Mouse (Mus musculus) megakaryocyte-erythroid progenitor cell, adult 5 weeks (primary cell): ENCODE data around the gene H2-Q4. TPM values are rescaled to one million over a fixed set of nuclear protein-coding genes. Genes with fewer than 3 reads are reported as not detected.

ENCODE experiments used
- polyA plus RNA-seq: library from polyadenylated mRNA; stranded (reverse); fragments of >175 nt; gene quantifications from 2 replicates; pipeline ENCODE4 v1.2.3, GENCODE M21; 2012

Gene H2-Q4
- polyA plus RNA-seq: 178 and 252 TPM in 2 replicates

GRCm38 (mm10) chr17:35379369-35379728 lies at the start of gene H2-Q4:
Gene H2-Q4, plus strand, starts transcription at chr17:35379617.

GRCm38 (mm10) chr17:35342071-35342671 lies 37.2 kb upstream of the H2-Q4 start, which contains the start of gene H2-Q2:
Gene H2-Q2, plus strand, starts transcription at chr17:35342242.

GRCm38 (mm10) chr17:35424624-35425416 lies 45.4 kb downstream of the H2-Q4 start, which contains the start of gene H2-Q6:
Gene H2-Q6, plus strand, starts transcription at chr17:35424850.

Other genes starting within 250 kb of the H2-Q4 start
- 0.37 and 0.84 TPM in 2 replicates for gene Apom, start 247.6 kb upstream of the H2-Q4 start, polyA plus RNA-seq
- 683 and 812 TPM in 2 replicates for gene Bag6, start 244.4 kb upstream of the H2-Q4 start, polyA plus RNA-seq
- gene Prrc2a, start 214.7 kb upstream of the H2-Q4 start, polyA plus RNA-seq: 1,479 and 1,500 TPM in 2 replicates
- 3.5 and 4.0 TPM in 2 replicates for gene Aif1, start 203.5 kb upstream of the H2-Q4 start, polyA plus RNA-seq
- 3.8 and 6.6 TPM in 2 replicates for gene Lst1, start 191.2 kb upstream of the H2-Q4 start, polyA plus RNA-seq
- 14.0 and 15.6 TPM in 2 replicates for gene Ltb, start 185.2 kb upstream of the H2-Q4 start, polyA plus RNA-seq
- gene Tnf, start 177.6 kb upstream of the H2-Q4 start, polyA plus RNA-seq: 12.8 and 21.1 TPM in 2 replicates
- 0.10 and 0.22 TPM in 2 replicates for gene Lta, start 174.3 kb upstream of the H2-Q4 start, polyA plus RNA-seq
- gene Gm16181, start 158.8 kb upstream of the H2-Q4 start, polyA plus RNA-seq: not detected in 2 replicates
- 5.5 and 9.2 TPM in 2 replicates for gene Atp6v1g2, start 146.0 kb upstream of the H2-Q4 start, polyA plus RNA-seq
- 42.2 and 43.8 TPM in 2 replicates for gene Nfkbil1, start 143.8 kb upstream of the H2-Q4 start, polyA plus RNA-seq
- gene Ddx39b, start 137.9 kb upstream of the H2-Q4 start, polyA plus RNA-seq: 404 and 440 TPM in 2 replicates
- gene H2-D1, start 116.9 kb upstream of the H2-Q4 start, polyA plus RNA-seq: 854 and 953 TPM in 2 replicates
- not detected in 2 replicates for gene H2-Q1, start 59.2 kb upstream of the H2-Q4 start, polyA plus RNA-seq
- not detected in 2 replicates for gene H2-Q2, start 37.4 kb upstream of the H2-Q4 start, polyA plus RNA-seq
- 207 and 337 TPM in 2 replicates for gene H2-Q6, start 45.2 kb downstream of the H2-Q4 start, polyA plus RNA-seq
- 180 and 308 TPM in 2 replicates for gene H2-Q7, start 59.5 kb downstream of the H2-Q4 start, polyA plus RNA-seq
- 2.5 and 3.2 TPM in 2 replicates for gene H2-Q10, start 90.5 kb downstream of the H2-Q4 start, polyA plus RNA-seq
- not detected in 2 replicates for gene Pou5f1, start 126.4 kb downstream of the H2-Q4 start, polyA plus RNA-seq
- gene Tcf19, start 137.2 kb downstream of the H2-Q4 start, polyA plus RNA-seq: 38.9 and 42.3 TPM in 2 replicates
- gene Cchcr1, start 137.5 kb downstream of the H2-Q4 start, polyA plus RNA-seq: 14.8 and 25.7 TPM in 2 replicates
- 0.57 and 0.73 TPM in 2 replicates for gene Psors1c2, start 153.6 kb downstream of the H2-Q4 start, polyA plus RNA-seq
- gene Cdsn, start 172.5 kb downstream of the H2-Q4 start, polyA plus RNA-seq: not detected in 2 replicates
- gene 2300002M23Rik, start 187.8 kb downstream of the H2-Q4 start, polyA plus RNA-seq: not detected in 2 replicates
- gene Sfta2, start 221.9 kb downstream of the H2-Q4 start, polyA plus RNA-seq: not detected in 2 replicates
- not detected in 2 replicates for gene Gm9573, start 247.0 kb downstream of the H2-Q4 start, polyA plus RNA-seq